Mouse (Mus musculus): ENCODE results near the gene Gm42421. TPM values are rescaled to one million over a fixed set of nuclear protein-coding genes. Genes with fewer than 3 reads are reported as not detected.

Gene Gm42421
- polyA plus RNA-seq, 1 experiment from 2014 or later: 0.61 TPM

DNA sequence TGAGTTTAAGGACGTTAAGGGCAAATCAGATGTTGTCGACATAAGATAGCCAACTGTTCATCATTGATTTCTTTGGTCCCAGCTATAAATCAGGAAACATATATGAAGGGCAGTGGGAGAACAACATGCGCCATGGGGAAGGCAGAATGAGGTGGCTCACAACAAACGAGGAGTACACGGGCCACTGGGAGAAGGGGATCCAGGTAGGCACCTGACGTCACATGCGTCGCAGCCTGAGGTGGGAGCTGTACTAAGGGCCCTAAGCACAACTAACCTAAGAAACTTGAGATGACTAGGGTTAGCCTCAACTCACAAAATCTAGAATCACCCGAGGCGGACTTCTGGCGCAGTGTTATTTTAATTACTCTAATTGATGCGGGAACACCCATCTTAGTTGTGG is 20.4 kb downstream of the Gm42421 start:
- no peaks in the 10 kb centered on the region for H3K27me3 ChIP-seq (ENCODE audit: poor library complexity, severe bottlenecking)
- no peaks in the 10 kb centered on the region for H3K36me3 ChIP-seq (replicated peaks)
- peaks cover 5% of the 10 kb centered on the region; the same call in 1 of the 2 replicates for H3K9me3 ChIP-seq
- no peaks in the 10 kb centered on the region for H3K4me1 ChIP-seq
- WGBS: 91% methylated on average over 12 of the region's 12 CpGs
- DNase-seq (ENCODE audit: extremely low spot score, low spot score): no peak
- H3K4me3 ChIP-seq: no peak overlapping the region
- H3K27ac ChIP-seq: no peak overlapping the region

DNA sequence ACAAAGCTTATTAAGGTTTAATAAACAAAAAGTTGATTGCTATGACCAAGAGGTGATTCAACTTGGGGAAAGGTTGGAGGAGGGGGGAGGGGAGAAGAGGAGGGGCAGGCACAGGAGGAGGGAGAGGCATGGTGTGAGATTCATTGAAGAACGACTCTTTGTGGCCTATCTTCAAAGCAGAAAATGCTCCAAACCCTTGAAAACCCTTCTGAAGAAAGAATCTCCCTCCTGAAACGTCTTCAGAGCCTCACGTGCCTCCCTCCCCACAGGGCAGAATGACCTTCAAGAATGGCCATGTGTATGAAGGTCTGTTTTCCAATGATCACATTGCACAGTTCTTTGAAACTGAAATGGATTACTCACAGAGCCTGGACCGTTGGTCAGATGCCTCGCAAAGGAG is 22.0 kb downstream of the Gm42421 start:
- Histone ChIP-seq H3K4me3 (no peak overlapping the region), H3K27ac (no peak overlapping the region), H3K4me1 (no peaks in the 10 kb centered on the region), H3K36me3 (replicated peaks) (no peaks in the 10 kb centered on the region), H3K9me3 (peaks cover 2% of the 10 kb centered on the region; the same call in 1 of the 2 replicates), H3K27me3 (ENCODE audit: poor library complexity, severe bottlenecking) (no peaks in the 10 kb centered on the region)
- WGBS: 51% methylated on average over 5 of the region's 5 CpGs
- DNase-seq (ENCODE audit: extremely low spot score, low spot score): no peak

DNA sequence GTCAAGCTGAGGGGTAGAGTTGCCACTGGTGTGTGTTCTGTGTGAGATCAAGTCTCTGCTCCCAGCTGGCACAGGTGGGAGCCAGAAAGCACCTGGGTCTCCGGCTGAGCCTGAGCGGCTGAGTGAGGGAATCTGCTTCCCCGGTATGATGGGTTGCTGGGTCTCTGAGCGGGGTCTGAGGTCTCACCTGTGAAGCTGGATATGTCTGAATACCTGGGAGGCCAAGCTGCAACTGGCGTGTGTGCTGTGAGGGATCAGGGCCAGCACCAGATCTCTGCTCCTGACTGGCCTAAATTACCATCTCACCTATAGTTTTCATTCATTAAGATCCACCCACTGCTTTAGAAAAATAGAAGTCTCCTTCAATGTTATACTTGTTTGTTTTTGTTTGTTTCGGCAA is 29.1 kb downstream of the Gm42421 start:
- no peak for DNase-seq (ENCODE audit: extremely low spot score, low spot score)
- Histone ChIP-seq H3K4me3 (no peak overlapping the region), H3K4me1 (no peaks in the 10 kb centered on the region), H3K9me3 (peaks cover 20% of the 10 kb centered on the region), H3K27ac (no peak overlapping the region), H3K36me3 (replicated peaks) (no peaks in the 10 kb centered on the region), H3K27me3 (ENCODE audit: poor library complexity, severe bottlenecking) (no peaks in the 10 kb centered on the region)
- 89% methylated on average over 6 of the region's 6 CpGs for WGBS

DNA sequence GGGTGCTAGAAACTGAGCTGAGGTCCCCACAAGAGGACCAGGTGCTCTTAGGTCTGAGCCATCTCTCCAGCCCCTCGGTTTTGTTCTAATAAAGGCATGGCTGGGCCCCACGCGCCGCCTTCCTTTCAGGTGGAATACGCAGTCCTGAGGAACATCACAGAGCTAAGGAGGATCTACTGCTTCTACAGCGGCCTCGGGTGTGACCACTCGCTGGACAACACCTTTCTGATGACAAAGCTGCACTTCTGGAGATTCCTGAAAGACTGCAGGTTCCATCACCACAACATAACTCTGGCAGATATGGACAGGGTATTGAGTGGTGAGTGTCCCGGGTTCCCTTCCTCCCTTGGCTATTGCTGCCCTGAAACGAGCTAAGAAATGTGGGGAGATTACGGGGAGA is 31.6 kb downstream of the Gm42421 start:
- no peaks in the 10 kb centered on the region for H3K27me3 ChIP-seq (ENCODE audit: poor library complexity, severe bottlenecking)
- no peak overlapping the region for H3K4me3 ChIP-seq
- DNase-seq (ENCODE audit: extremely low spot score, low spot score): no peak
- H3K27ac ChIP-seq: no peak overlapping the region
- 93% methylated on average over 11 of the region's 11 CpGs for WGBS
- no peaks in the 10 kb centered on the region for H3K4me1 ChIP-seq
- peaks cover 20% of the 10 kb centered on the region for H3K9me3 ChIP-seq
- no peaks in the 10 kb centered on the region for H3K36me3 ChIP-seq (replicated peaks)

DNA sequence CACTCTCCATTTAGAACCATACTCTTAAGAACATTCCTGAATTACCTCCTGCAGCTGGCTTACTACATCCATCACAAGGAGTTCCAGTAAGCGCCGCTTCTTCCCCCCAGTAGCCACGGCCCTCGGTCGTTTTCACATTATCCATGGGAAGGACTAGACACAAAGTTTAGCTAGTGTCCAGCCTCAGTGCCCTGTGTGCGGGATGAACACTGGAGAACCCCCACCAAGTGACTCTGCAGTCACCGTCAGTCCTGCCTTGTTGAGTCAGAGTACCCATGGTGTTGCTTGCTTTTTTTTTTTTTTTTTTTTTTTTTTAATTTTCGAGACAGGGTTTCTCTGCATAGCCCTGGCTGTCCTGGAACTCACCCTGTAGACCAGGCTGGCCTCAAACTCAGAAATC is 33.2 kb downstream of the Gm42421 start:
- no peak for DNase-seq (ENCODE audit: extremely low spot score, low spot score)
- peaks cover 16% of the 10 kb centered on the region for H3K9me3 ChIP-seq
- 88% methylated on average over 8 of the region's 8 CpGs for WGBS
- H3K27me3 ChIP-seq (ENCODE audit: poor library complexity, severe bottlenecking): no peaks in the 10 kb centered on the region
- no peaks in the 10 kb centered on the region for H3K4me1 ChIP-seq
- no peak overlapping the region for H3K4me3 ChIP-seq
- no peak overlapping the region for H3K27ac ChIP-seq
- H3K36me3 ChIP-seq (replicated peaks): no peaks in the 10 kb centered on the region

DNA sequence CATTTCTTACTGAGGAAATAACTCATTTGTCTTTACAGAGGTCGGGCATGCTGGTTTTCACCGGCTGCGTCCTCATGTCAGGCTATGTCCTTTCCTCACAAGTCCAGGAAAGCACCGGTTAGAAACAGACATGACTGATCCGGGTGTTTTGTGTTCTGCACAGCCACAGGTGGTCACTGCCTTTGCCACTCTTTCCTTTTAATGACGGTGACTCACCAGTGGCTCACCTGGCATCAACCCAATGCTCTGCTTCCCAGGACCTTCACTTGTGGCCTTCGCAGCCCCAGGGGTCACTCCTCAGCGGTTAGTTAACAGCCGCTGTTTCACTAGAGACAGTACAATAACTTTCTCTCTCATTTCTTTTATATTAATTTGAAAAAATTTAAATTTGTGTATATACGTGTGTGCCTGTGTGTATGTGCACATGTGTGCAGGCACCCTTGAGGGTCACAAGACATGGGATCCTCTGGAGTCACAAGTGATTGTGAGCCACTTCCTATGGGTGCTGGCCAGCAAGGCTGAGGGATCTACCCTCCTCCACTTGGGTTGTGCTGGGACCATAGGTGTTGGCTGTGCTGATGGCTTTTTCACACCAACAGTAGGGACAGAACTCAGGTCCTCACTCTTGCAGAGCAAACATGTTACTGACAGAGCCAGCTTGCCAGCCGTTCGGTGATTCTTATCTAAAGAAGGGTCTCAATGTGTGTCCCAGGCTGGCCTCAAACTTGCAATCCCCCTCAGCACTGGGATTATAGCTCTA is 37.8 kb downstream of the Gm42421 start:
- no peaks in the 10 kb centered on the region for H3K4me1 ChIP-seq
- H3K36me3 ChIP-seq (replicated peaks): no peaks in the 10 kb centered on the region
- DNase-seq (ENCODE audit: extremely low spot score, low spot score): no peak
- no peaks in the 10 kb centered on the region for H3K9me3 ChIP-seq
- H3K27me3 ChIP-seq (ENCODE audit: poor library complexity, severe bottlenecking): no peaks in the 10 kb centered on the region
- 89% methylated on average over 12 of the region's 12 CpGs for WGBS
- no peak overlapping the region for H3K27ac ChIP-seq
- no peak overlapping the region for H3K4me3 ChIP-seq

DNA sequence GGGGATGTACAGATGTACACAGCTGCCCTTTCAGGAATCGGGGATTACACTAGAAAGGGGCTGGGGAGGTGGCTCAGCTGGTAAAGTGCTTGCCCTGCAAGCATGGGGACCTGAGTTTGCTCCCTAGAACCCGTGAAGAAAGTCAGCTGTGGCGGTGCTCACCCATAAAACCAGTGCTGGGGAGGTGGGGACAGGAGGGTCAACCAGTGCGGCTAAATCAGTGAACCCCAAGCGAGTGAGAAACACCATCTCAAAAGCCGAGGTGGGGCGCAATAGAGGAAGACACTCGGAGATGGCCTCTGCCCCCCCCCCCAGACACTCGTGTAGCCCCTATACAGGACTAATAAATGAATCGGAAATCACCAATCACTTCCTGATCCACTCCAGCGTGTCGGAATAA is 38.7 kb downstream of the Gm42421 start:
- no peak overlapping the region for H3K4me3 ChIP-seq
- H3K27me3 ChIP-seq (ENCODE audit: poor library complexity, severe bottlenecking): no peaks in the 10 kb centered on the region
- H3K36me3 ChIP-seq (replicated peaks): no peaks in the 10 kb centered on the region
- no peak overlapping the region for H3K27ac ChIP-seq
- no peaks in the 10 kb centered on the region for H3K9me3 ChIP-seq
- 92% methylated on average over 12 of the region's 12 CpGs for WGBS
- DNase-seq (ENCODE audit: extremely low spot score, low spot score): no peak
- H3K4me1 ChIP-seq: no peaks in the 10 kb centered on the region

DNA sequence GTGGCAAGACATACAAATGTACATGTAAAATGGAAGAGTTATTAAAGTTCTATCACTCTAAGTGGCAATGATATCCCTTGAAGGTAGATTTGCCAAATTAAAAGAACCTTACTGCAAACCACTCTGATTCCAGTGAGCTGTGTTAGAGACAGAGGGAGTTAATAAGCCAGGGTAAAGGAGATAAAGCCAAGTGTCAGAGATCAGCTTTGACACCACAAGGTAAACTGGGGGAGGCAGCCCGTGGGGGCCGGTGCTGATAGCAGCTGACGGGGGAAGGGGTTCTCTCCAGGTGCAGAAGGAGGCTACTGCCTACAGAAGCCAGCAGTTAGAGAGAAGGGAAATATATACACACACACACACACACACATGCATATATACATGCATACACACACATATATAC is 44.7 kb downstream of the Gm42421 start:
- H3K36me3 ChIP-seq (replicated peaks): no peaks in the 10 kb centered on the region
- H3K4me1 ChIP-seq: no peaks in the 10 kb centered on the region
- H3K27me3 ChIP-seq (ENCODE audit: poor library complexity, severe bottlenecking): no peaks in the 10 kb centered on the region
- WGBS: 90% methylated on average over 3 of the region's 3 CpGs
- H3K27ac ChIP-seq: no peak overlapping the region
- no peak for DNase-seq (ENCODE audit: extremely low spot score, low spot score)
- no peaks in the 10 kb centered on the region for H3K9me3 ChIP-seq
- no peak overlapping the region for H3K4me3 ChIP-seq

DNA sequence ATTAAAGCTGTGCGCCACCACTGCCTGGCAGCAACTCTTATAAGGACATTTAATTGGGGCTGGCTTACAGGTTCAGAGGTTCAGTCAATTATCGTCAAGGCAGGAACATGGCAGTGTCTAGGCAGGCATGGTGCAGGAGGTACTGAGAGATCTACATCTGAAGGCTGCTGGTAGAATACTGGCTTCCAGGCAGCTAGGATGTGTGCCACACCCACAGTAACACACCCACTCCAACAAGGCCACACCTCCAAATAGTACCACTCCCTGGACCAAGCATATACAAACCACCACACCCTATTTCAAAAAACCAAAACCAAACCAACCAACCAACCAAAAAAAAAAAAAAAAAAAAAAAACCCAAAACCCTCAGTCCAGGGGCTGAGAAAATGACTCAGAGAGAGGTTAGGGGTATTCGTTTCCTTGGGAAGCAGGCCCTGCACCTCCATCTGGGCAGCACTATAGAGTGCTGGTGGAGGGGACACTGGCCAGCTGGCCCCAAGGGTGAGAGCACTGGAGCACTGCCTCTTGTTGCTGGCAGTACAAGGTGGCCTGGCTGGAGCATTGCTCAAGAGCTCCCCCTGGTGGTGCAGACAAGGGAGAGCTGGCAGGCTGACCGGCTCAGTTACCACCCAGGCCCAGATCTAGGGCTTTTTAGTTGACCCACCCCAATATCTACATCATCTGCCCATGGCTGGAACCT is 47.1 kb downstream of the Gm42421 start:
- DNase-seq (ENCODE audit: extremely low spot score, low spot score): peak; percentile 76
- H3K9me3 ChIP-seq: no peaks in the 10 kb centered on the region
- 52% methylated on average over 4 of the region's 4 CpGs for WGBS
- no peaks in the 10 kb centered on the region for H3K36me3 ChIP-seq (replicated peaks)
- no peaks in the 10 kb centered on the region for H3K27me3 ChIP-seq (ENCODE audit: poor library complexity, severe bottlenecking)
- H3K4me3 ChIP-seq: no peak overlapping the region
- no peak overlapping the region for H3K27ac ChIP-seq
- H3K4me1 ChIP-seq: no peaks in the 10 kb centered on the region

DNA sequence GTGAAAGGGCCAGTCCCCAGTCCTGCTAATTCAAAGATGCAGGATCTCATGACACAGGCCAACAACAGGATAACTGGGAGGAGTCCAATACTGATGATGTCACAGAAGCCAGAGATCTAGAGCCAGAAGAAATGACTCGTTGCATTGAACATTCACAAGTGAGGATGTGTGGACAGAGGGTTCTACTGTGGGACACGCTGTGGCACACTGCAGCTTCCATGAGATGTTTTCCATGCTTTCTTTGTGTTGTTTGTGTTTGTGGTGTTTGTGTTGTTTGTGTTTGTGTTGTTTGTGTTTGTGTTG is 47.6 kb downstream of the Gm42421 start:
- WGBS: 74% methylated on average over 2 of the region's 2 CpGs
- no peaks in the 10 kb centered on the region for H3K36me3 ChIP-seq (replicated peaks)
- DNase-seq (ENCODE audit: extremely low spot score, low spot score): no peak

DNA sequence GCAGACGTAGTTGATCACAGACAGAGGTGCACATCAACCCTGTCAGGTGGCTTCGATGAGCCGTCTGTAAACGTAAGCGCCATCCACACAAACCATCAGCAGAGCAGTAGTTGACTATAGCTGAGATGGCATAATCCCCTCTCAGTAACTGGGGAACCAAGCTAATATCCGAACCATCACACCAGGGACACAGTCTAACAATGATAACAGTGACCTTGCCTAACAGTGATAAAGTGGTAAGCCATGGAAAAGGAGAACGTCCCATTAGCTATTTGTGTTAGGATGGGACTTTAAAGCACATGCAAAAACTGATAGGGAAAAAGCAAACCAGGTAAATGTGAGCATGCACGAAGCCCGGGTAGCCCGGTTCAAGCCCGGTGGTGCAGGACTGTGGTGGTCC is 48.3 kb downstream of the Gm42421 start:
- H3K27me3 ChIP-seq (ENCODE audit: poor library complexity, severe bottlenecking): no peaks in the 10 kb centered on the region
- no peak overlapping the region for H3K27ac ChIP-seq
- H3K4me1 ChIP-seq: peaks cover 8% of the 10 kb centered on the region
- DNase-seq (ENCODE audit: extremely low spot score, low spot score): no peak
- no peaks in the 10 kb centered on the region for H3K36me3 ChIP-seq (replicated peaks)
- no peaks in the 10 kb centered on the region for H3K9me3 ChIP-seq
- H3K4me3 ChIP-seq: no peak overlapping the region
- 92% methylated on average over 11 of the region's 11 CpGs for WGBS

More for the DNA sequence above, 47.6 kb downstream of the Gm42421 start:
- no peaks in the 10 kb centered on the region for H3K27me3 ChIP-seq (ENCODE audit: poor library complexity, severe bottlenecking)
- H3K9me3 ChIP-seq: no peaks in the 10 kb centered on the region
- no peak overlapping the region for H3K27ac ChIP-seq
- H3K4me1 ChIP-seq: peaks cover 2% of the 10 kb centered on the region
- no peak overlapping the region for H3K4me3 ChIP-seq

DNA sequence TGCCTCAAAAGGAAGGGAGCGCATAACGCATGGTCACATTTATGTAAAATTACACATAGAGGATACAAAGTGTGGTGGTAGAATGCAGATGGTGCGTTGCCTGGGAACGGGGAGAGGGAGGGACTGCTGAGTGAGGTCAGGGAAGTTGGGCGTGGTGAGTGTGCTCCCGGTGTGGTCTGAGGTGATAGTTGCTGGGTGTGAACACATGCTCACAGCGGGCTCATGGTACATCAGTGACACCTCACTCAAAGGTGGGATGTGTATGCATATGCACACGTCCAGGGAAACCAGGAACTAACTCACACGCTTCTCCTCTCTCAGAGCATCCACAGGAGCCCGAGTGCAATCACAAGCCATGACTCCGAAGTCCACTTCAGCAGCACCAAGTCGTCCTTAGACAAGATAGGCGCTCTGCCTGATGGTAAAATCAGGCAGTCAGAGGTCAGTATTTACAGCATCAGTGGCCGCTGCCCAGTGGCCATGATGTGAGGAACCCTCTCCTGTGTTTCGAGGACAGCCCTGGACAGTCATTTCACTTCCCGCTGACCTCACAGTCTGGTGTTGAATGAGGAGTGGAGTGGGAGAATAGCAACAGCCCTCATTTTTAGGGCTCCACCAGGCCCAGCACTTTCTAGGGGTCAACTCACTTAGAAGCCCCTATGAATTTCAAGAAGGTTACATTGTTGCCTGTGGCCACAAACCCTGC is 48.9 kb downstream of the Gm42421 start:
- no peaks in the 10 kb centered on the region for H3K36me3 ChIP-seq (replicated peaks)
- H3K4me1 ChIP-seq: peaks cover 8% of the 10 kb centered on the region
- no peak overlapping the region for H3K4me3 ChIP-seq
- 84% methylated on average over 16 of the region's 16 CpGs for WGBS
- H3K27me3 ChIP-seq (ENCODE audit: poor library complexity, severe bottlenecking): no peaks in the 10 kb centered on the region
- no peak for DNase-seq (ENCODE audit: extremely low spot score, low spot score)
- no peaks in the 10 kb centered on the region for H3K9me3 ChIP-seq
- H3K27ac ChIP-seq: no peak overlapping the region

DNA sequence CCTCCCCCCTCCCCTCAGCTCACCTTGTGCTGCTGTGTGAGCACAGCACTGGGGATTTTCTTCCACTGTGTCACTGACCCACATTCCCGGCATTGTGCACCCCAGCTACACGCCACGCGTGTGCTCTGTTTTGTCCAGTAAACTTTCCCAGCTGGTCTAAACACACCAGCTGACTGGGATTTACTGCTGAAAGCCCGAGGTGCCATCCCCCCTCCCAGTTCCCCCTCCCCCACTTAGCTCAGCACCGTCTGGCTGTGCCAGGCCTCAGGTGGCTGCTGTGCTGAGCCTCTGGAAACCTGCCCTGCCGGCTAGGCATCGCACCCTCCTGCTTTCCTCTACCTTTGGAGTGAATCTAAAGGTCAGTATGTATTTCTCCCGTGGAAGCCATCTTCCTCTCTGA is 52.9 kb downstream of the Gm42421 start:
- 34% methylated on average over 9 of the region's 9 CpGs for WGBS
- Histone ChIP-seq H3K9me3 (no peaks in the 10 kb centered on the region), H3K36me3 (replicated peaks) (peaks cover 27% of the 10 kb centered on the region), H3K27me3 (ENCODE audit: poor library complexity, severe bottlenecking) (no peaks in the 10 kb centered on the region), H3K4me1 (peaks cover 8% of the 10 kb centered on the region), H3K4me3 (no peak overlapping the region), H3K27ac (peak overlapping the region; percentile 40; the same call in 1 of the 2 replicates)
- DNase-seq (ENCODE audit: extremely low spot score, low spot score): no peak

Measured in forebrain, embryonic 10.5 days (tissue).